Mouse (Mus musculus) stomach, embryonic 16.5 days (tissue): ENCODE results near the gene Nfatc4. TPM values are rescaled to one million over a fixed set of nuclear protein-coding genes. Genes with fewer than 3 reads are reported as not detected.

Experiments
- ATAC-seq: fragments of 200-750 bp; cut with Nextera tagmentation; 2 replicates; pipeline ENCODE4 v1.8.0; 2017; ENCODE audit warnings: moderate number of reproducible peaks, moderate TSS enrichment; ENCODE audit not compliant: insufficient read depth, low FRiP score
- H3K27ac ChIP-seq: fragments of 300-500 bp; sonication (generic); 2 replicates; pipeline ENCODE4 v1.5.1; 2014; ENCODE audit warnings: low read length
- H3K27me3 ChIP-seq: fragments of 300-500 bp; sonication (generic); 2 replicates; pipeline ENCODE4 v1.6.1; 2014; ENCODE audit warnings: low read length, control low read depth, mixed read lengths; ENCODE audit not compliant: control insufficient read depth, insufficient read depth
- H3K36me3 ChIP-seq: fragments of 300-500 bp; sonication (generic); 2 replicates; pipeline ENCODE4 v1.6.1; 2014; ENCODE audit warnings: low read length; ENCODE audit not compliant: control insufficient read depth, insufficient read depth
- H3K4me1 ChIP-seq: fragments of 300-500 bp; sonication (generic); 2 replicates; pipeline ENCODE4 v1.6.1; 2014; ENCODE audit warnings: low read length, control low read depth, mixed read lengths; ENCODE audit not compliant: control insufficient read depth, insufficient read depth
- H3K4me2 ChIP-seq: fragments of 300-500 bp; sonication (generic); 2 replicates; pipeline ENCODE4 v1.6.1; 2014; ENCODE audit warnings: low read depth, low read length, mixed read lengths
- H3K4me3 ChIP-seq: fragments of 300-500 bp; sonication (generic); replicated peaks from 2 replicates; pipeline ENCODE4 v1.5.1; 2014; ENCODE audit warnings: mild to moderate bottlenecking, low read length
- H3K9ac ChIP-seq: fragments of 300-500 bp; sonication (generic); 2 replicates; pipeline ENCODE4 v1.6.1; 2014; ENCODE audit warnings: low read length
- H3K9me3 ChIP-seq: fragments of 300-500 bp; sonication (generic); replicated peaks from 2 replicates; pipeline ENCODE4 v1.6.1; 2016; ENCODE audit warnings: low read length, control low read depth; ENCODE audit not compliant: control insufficient read depth
- WGBS: fragments of 180-500 bp; shearing (Covaris S2); extraction: QIAGEN DNeasy Blood & Tissue Kit; methylation state at CpG from one replicate; pipeline ENCODE4 v1.1.7; 2014; 5-methylcytosine and 5-hydroxymethylcytosine counted together
- polyA plus RNA-seq: library from polyadenylated mRNA; unstranded; fragments of >200 nt; fragmentation: Nextera tagmentation; extraction: Ambion mirVana; gene quantifications from 2 replicates; pipeline ENCODE4 v1.2.1, GENCODE M21; 2015

The Nfatc4 gene
- polyA plus RNA-seq: 32.9 and 33.9 TPM in 2 replicates

DNA sequence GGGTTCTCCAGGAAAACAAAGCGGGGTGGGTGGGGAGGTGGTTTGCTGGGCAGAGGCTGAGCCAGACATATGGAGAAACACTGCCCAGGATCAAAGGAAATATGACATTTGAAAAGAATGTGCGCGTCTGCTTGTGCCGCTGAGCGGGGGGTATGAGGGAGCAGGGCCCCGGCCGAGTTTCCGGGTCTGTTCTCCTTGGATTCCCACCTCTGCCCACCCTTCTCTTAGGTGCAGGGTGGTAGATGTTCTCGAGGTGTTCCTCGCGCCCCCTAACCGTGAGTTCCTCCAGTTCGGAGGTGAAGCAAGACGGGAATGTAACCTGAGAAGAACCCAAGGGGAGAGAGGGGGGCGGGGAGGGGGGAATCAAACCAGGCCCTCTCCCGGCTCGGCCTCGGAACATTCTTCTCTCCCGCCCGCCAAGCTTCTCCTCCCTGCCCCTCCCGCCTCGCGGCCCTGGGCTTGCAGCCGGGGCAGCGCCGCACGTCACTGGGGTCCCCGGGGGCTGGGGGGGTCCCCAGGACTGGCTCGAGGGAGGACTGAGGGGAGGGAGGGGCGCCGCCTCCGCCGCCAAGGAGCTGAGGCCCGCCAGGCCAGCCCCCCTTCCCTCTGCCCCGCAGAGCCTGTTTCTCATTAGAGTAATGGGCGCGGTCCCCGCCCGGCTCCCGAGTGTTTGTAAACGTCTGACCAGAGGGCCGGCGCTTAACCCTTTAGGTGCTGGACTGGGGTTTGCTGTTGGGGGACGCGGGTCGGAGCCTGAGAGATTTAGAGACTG lies at the start of gene Nfatc4:
Gene Nfatc4 (plus strand): TSS at position 154 of the 772 bp plus-strand sequence.
- peak; percentile 91 for ATAC-seq
- H3K4me3 ChIP-seq: peak within 1 kb of the TSS; percentile 60
- WGBS: under 1% methylated on average over 41 of the region's 46 CpGs
- H3K27me3 ChIP-seq: no peaks in the 10 kb centered on the region
- peaks cover 8% of the 10 kb centered on the region; the same call in 1 of the 2 replicates for H3K4me1 ChIP-seq
- peak within 1 kb of the TSS; percentile 78 for H3K9ac ChIP-seq
- H3K9me3 ChIP-seq: no peaks in the 10 kb centered on the region
- H3K27ac ChIP-seq: peak within 1 kb of the TSS; percentile 98
- no peaks in the 10 kb centered on the region for H3K36me3 ChIP-seq
- H3K4me2 ChIP-seq: peak within 1 kb of the TSS; percentile 83

DNA sequence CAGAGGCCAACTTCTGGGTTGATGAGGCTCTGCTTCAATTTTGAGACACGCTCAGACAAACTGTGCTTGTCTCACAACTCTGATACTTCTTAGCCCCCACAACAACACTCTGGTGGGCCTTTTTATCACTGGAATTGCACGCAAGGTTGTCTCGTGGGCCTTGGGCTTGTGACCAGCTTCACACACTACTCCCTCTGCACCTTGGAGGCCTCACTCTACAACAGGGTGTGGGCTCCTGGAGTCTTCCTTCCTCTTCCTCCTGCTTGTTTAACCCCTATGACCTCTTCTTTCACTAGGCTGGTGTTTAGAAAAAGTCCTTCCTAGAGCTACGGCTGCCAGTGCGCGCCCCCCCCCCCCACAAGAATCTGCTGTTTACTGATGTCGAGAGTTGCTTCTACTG lies 46.2 kb upstream of the Nfatc4 start:
- no peak overlapping the region for H3K4me3 ChIP-seq
- no peaks in the 10 kb centered on the region for H3K36me3 ChIP-seq
- H3K4me1 ChIP-seq: peaks cover 14% of the 10 kb centered on the region; the same call in 1 of the 2 replicates
- 0 out of 2 replicates have a peak overlapping the region, but pooled peaks have one; percentile 20 for H3K27ac ChIP-seq
- H3K4me2 ChIP-seq: no peak overlapping the region
- 39% methylated on average over 7 of the region's 7 CpGs for WGBS
- H3K27me3 ChIP-seq: no peaks in the 10 kb centered on the region
- no peak overlapping the region for H3K9ac ChIP-seq
- ATAC-seq: no peak
- no peaks in the 10 kb centered on the region for H3K9me3 ChIP-seq

DNA sequence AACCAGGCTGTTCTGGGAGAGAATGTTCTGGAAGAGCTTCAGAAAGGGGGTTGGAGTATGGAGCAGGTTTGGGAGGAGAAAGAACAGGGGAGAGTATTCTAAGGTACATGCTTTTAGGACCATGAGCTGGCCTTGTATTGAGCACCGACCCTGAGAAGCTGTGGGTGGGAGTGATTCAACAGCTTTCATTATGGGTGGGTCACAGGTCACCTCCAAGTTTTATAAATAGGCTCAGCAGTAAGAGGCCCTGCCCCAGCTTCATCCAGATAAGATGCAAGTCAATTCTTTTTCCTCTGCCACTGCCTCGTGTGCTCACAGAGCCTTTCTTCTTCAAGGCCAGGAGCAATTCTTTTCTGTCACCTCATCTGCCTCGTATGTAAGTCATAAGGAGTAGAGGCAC lies 45.8 kb upstream of the Nfatc4 start:
- Histone ChIP-seq H3K9me3 (no peaks in the 10 kb centered on the region), H3K4me3 (no peak overlapping the region), H3K36me3 (no peaks in the 10 kb centered on the region), H3K27me3 (no peaks in the 10 kb centered on the region), H3K4me1 (peaks cover 14% of the 10 kb centered on the region; the same call in 1 of the 2 replicates), H3K4me2 (no peak overlapping the region), H3K27ac (peak overlapping the region; percentile 20; the same call in 1 of the 2 replicates), H3K9ac (no peak overlapping the region)
- ATAC-seq: no peak
- 22% methylated on average over 3 of the region's 3 CpGs for WGBS

DNA sequence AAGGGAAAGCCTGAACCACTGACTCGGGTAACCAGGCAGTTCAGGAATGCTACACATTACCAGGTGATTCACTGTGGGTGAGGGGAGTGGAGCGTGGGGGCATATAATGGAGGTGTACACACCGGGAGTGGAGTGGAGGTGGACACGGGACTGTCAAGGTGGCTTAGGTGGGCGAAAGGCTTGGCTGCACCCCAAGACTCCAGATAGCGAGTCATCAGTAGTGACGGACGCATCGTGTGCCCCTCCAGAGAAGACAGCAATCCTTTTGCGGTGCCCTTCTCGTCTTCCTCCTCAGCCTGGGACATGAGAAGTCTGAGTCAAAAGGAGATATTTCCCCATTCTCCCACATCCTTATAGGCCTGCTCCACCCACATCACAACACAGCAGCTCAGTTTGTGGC lies 45.1 kb upstream of the Nfatc4 start:
- H3K36me3 ChIP-seq: no peaks in the 10 kb centered on the region
- no peaks in the 10 kb centered on the region for H3K27me3 ChIP-seq
- H3K4me3 ChIP-seq: no peak overlapping the region
- WGBS: 83% methylated on average over 11 of the region's 11 CpGs
- H3K4me2 ChIP-seq: no peak overlapping the region
- peaks cover 19% of the 10 kb centered on the region; the same call in 1 of the 2 replicates for H3K4me1 ChIP-seq
- no peak for ATAC-seq
- no peaks in the 10 kb centered on the region for H3K9me3 ChIP-seq
- no peak overlapping the region for H3K9ac ChIP-seq
- H3K27ac ChIP-seq: no peak overlapping the region; the same call in 1 of the 2 replicates

DNA sequence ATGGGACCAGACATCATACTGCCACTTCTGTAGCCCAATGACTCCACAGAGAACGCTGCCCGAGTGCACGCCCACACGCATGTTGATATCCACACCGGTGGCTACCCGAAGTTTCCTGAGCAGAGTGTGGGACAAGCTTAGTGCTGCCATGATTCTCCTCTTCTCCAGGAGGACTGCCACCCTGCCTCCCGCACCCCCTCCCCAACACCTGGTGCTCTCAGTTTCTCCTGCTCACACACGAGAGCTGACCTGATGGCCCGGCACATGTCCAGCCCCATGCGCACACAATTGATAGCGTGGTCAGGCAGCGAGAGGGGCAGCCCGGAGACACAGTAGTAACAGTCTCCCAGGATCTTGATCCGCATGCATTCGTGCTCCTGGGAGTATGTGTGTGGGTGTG lies 44.3 kb upstream of the Nfatc4 start:
- no peak overlapping the region for H3K9ac ChIP-seq
- H3K4me3 ChIP-seq: no peak overlapping the region
- no peaks in the 10 kb centered on the region for H3K9me3 ChIP-seq
- H3K27ac ChIP-seq: no peak overlapping the region
- no peak for ATAC-seq
- no peaks in the 10 kb centered on the region for H3K27me3 ChIP-seq
- WGBS: 91% methylated on average over 15 of the region's 15 CpGs
- H3K36me3 ChIP-seq: no peaks in the 10 kb centered on the region
- peaks cover 25% of the 10 kb centered on the region; the same call in 1 of the 2 replicates for H3K4me1 ChIP-seq
- no peak overlapping the region for H3K4me2 ChIP-seq

DNA sequence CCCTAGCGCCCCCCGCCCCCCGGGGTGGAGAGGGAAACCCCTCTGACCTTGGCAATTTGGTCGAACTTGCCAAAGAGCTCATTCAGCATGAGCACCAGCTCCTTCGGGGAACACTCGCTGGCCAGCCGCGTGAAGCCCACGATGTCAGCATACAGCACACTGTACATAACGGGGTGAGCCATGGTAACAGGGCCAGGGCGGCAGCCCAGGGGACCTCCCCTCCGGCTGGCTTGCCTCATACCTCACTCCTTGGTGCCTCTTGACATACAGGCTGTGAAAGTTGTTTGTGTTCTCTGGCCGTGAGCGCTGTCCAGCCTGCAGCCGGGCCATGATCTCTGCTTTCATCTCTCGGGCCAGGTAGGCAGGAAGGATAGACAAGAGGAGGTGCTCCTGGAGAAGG lies 43.3 kb upstream of the Nfatc4 start:
- no peaks in the 10 kb centered on the region for H3K27me3 ChIP-seq
- no peak for ATAC-seq
- H3K4me3 ChIP-seq: no peak overlapping the region
- no peaks in the 10 kb centered on the region for H3K9me3 ChIP-seq
- peaks cover 27% of the 10 kb centered on the region; the same call in 1 of the 2 replicates for H3K4me1 ChIP-seq
- WGBS: 52% methylated on average over 16 of the region's 16 CpGs
- no peak overlapping the region for H3K4me2 ChIP-seq
- H3K27ac ChIP-seq: no peak overlapping the region
- H3K9ac ChIP-seq: no peak overlapping the region
- no peaks in the 10 kb centered on the region for H3K36me3 ChIP-seq

DNA sequence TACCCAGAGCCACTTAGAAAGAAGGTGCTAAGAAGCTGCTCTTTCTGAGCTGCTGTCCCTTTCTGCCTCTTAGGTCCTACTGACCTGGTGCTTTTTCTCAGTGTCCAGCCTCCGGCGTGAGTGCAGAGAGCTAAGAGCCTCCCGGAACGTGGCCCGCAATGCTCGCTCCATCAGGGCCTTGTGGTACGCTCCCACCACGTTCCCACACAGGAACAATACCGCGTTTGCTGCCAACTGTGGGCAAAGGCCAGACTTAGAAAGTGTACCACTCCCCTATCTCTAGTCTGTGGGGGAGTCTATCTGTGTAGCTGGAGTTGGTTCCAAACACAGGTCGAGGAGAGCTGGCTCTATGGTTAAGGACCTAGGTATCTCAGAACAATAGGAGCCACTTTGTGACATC lies 42.2 kb upstream of the Nfatc4 start:
- no peak overlapping the region for H3K4me2 ChIP-seq
- no peak overlapping the region for H3K4me3 ChIP-seq
- 83% methylated on average over 11 of the region's 11 CpGs for WGBS
- 0 out of 2 replicates have a peak, but pooled peaks cover 3% of the 10 kb centered on the region for H3K27me3 ChIP-seq
- H3K9ac ChIP-seq: no peak overlapping the region
- ATAC-seq: no peak
- H3K27ac ChIP-seq: no peak overlapping the region
- H3K9me3 ChIP-seq: no peaks in the 10 kb centered on the region
- peaks cover 27% of the 10 kb centered on the region; the same call in 1 of the 2 replicates for H3K4me1 ChIP-seq
- H3K36me3 ChIP-seq: no peaks in the 10 kb centered on the region

DNA sequence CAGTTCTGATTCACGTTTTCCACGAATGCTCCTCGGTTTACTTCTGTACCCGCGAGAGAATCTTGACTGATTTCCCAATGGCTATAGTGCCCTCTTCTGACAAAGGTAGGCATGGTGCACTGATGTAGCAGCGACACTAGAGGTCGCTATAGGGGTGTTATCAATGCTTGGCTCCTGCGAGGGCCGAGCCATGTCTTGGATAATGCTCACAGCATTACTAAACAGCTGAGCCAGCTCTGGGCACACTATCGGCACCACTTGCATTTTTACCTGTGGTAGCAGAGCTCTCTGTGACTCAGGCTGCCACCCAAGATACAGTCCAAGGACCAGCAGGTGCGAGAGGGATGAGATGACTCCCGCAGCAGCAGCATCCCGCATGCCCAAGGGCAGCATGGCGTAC lies 41.6 kb upstream of the Nfatc4 start:
- 0 out of 2 replicates have a peak, but pooled peaks cover 3% of the 10 kb centered on the region for H3K27me3 ChIP-seq
- H3K4me1 ChIP-seq: peaks cover 27% of the 10 kb centered on the region; the same call in 1 of the 2 replicates
- H3K4me2 ChIP-seq: peak overlapping the region; percentile 41
- no peaks in the 10 kb centered on the region for H3K36me3 ChIP-seq
- H3K9me3 ChIP-seq: no peaks in the 10 kb centered on the region
- WGBS: 16% methylated on average over 14 of the region's 14 CpGs
- H3K27ac ChIP-seq: no peak overlapping the region
- peak overlapping the region; percentile 46; the same call in 1 of the 2 replicates for H3K9ac ChIP-seq
- ATAC-seq: peak; percentile 71; the same call in 1 of the 2 replicates
- 0 out of 2 replicates have a peak overlapping the region, but pooled peaks have one; percentile 10 for H3K4me3 ChIP-seq

DNA sequence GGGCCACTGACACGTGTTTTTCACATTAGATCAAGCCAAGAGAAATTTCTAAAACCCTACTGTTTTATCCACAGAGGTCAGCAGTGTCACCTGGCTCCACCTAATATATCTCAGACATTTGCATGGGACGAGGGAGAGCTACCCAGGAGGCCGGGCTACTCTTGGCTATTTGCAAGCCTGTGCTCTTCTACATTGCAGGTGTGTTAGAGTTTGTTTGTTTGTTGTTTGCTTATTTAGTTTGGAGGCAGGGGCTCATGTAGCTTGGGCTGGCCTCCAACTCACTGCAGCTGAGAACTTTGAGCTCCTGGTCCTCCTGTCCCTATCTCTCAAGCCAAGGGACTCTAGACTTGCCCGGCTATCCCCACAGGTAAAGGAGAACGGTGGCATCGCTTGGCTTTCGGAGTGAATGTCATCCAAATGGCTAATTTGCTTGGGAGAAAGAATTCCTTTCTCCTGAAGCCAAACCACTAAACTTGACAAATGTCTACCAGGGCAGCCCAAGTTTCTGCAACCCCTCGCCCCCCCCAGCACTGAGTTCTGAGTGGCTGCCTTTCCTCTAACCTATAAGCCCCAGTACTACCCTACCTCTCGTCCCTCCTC lies 40.5 kb upstream of the Nfatc4 start:
- Histone ChIP-seq H3K4me1 (peaks cover 21% of the 10 kb centered on the region; the same call in 1 of the 2 replicates), H3K4me2 (peak overlapping the region; percentile 68), H3K27ac (peak overlapping the region; percentile 67; the same call in 1 of the 2 replicates), H3K9ac (peak overlapping the region; percentile 69; the same call in 1 of the 2 replicates), H3K36me3 (no peaks in the 10 kb centered on the region), H3K4me3 (peak overlapping the region; percentile 49), H3K27me3 (0 out of 2 replicates have a peak, but pooled peaks cover 3% of the 10 kb centered on the region), H3K9me3 (no peaks in the 10 kb centered on the region)
- WGBS: 58% methylated on average over 9 of the region's 9 CpGs
- ATAC-seq: no peak
